Mouse (Mus musculus) frontal cortex, adult 2 months (tissue): ENCODE measurements around the gene Specc1. TPM values are rescaled to one million over a fixed set of nuclear protein-coding genes. Genes with fewer than 3 reads are reported as not detected.

ENCODE experiments used
- DNase-seq, 2 experiments: peaks; one replicate each; pipeline ENCODE4 v3.0.0; 2022; ENCODE audit warnings: low spot score in 1 of 2; ENCODE audit errors: extremely low spot score in 1 of 2
- polyA plus RNA-seq: library from polyadenylated mRNA; depleted of rRNA; stranded (reverse); fragments of >200 nt; gene quantifications from 2 replicates; pipeline ENCODE4 v1.2.3, GENCODE M21; 2012

Specc1 gene
- polyA plus RNA-seq, 1 experiment = 35.0 TPM

DNA sequence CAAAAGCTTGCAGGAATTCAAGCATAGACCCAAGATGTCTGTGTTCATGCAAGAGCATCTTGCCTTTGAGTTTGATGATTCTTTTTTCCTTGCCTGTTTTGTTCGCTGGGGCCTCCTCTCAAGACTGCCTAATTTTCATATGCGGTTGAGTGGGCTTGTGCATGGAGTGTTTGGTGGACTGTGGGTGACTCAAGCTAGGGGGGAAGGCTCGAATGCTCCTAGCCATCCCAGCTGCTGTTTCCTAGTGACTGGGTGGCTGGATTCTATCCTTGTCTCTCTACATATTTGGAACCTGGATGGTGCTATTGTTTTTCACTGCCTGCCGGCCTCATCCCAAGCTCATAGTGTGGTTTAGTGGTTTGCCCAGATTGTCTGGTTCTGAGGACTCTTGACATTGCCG lies 8.0 kb downstream of the Specc1 start:
- peak in 1 of 2 experiments; percentile 42 for DNase-seq

DNA sequence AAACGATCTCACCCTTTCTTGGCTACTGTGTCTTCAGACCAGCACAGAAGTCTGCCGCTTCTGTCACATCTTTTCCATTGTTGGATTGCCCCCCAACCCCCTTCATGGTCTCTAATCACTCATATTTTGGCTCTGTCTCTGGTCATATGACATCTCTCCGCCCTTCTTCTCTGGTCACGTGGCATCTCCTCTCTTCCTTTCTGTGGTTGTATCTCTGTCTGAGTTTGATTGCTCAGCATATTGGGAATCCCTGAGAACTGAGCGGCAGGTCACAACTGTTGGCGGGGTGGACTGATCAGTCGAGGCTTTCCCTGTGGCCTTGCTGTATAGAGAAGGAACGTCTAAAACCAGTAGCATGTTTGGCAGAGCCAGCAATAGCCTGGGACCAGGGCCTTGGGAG lies 10.5 kb downstream of the Specc1 start:
- DNase-seq = no peak

DNA sequence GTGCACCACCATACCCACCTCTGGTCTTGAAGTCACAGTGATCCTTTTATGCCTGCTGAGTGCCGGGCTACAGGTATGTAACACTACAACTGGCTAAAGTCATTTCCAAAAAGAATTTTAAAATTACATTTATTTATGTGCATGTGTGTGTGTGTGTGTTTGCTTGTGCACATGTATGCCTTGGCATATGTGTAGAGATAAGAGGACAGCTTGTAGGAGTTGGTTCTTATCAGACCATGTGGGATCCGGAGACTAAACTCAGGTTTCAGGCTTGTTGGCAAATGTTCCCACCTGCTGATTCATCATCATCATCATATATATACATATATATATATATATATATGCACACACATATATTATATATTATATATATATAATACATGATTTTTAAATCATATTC lies 12.3 kb downstream of the Specc1 start:
- DNase-seq = no peak

DNA sequence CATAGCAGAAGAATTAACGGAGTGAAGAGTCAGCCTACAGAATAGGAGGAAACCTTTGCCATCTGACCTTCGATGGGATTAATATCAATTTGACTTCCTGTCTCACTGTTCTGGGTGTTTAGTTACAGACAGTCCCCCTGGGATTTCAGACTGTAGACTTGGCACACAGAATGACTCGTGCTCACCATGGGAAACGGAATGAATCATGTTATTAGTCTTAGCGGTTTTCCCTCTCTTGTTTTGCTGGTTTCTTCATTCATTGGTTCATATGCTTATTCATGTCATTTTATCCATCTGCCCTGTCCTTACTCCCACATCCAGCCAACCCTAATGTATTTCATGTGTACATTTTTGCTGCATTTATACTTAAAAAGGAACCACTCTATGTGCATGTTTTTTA lies 14.3 kb downstream of the Specc1 start:
- no peak for DNase-seq

DNA sequence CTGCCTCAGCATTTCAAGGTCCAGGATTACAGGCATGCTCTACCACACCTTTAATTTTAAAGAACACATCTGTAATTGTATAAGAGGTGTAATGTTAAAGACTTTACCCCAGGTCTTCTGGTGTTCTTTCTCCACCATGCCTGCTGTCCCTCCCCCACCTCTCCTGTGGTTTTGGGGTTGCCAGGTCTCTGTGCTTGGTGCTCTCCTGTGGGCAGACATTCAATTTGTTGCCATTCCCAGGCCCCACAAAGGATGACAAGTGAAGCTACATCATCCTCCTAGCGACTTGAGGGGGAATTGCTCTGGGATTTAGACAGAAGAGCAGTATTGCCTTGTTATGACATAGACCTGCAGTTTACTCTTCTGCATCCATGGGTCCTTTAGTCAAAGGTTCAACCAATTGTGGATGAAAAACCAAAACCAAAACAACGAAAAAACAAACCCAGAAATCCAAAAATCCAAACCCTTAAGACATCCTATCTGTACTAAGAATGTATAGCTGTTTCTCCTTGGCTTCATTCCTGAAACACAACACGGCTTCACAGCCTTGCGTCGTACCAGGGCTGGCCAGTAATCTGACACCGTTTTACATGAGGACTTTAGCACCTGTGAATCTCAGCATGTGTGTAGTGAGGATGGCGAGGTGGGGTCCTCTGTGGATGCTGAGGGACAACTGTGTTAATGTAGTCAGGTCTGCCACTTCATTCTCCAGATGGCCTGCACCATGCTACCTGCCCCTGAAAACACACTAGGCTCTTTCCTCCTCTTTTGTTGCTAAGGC lies 15.1 kb downstream of the Specc1 start:
- DNase-seq = no peak

DNA sequence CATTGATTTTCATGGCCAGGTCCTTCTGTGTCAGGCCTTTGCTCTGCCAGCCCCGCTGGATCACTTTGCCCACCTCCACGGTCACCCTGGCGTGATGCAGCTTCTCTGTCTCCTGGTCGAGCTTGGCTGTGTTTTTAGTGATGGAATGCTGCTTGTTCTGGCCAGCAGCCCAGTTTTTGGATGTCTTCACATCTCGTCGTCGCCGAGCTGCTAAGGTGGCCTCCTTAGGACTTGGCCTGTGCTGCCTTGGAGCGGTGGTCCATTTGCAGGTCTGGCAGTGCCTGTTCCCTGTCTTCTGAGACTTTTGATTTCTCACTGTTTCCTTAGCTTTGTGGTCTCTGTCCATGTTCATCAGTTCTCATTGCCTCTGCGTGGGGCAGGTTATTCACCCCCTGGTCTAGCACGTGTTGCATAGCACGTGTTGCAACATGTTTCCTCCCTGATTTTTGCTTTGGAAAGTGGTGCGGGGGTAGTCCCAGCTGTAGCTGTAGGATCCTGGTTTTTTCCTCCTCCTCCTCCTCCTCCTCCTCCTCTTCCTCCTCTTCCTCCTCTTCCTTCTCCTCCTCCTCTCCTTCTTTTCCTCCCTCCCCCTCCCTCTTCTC lies 17.6 kb downstream of the Specc1 start:
- no peak for DNase-seq

DNA sequence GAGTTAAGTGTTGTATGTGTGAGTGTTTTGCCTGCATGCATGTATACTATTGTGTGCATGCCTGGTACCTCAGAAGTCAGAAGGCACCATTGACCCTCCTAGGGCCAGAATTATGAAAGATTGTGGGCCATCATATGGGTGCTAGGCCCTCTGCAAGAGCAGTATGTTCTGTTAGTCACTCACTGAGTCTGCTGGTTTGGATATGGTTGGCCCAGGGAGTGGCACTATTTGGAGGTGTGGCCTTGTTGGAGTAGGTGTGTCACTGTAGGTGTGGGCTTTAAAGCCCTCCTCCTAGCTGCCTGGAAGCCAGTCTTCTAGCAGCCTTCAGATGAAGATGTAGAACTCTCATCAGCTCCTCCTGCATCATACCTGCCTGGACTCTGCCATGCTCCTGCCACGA lies 19.2 kb downstream of the Specc1 start:
- no peak for DNase-seq

DNA sequence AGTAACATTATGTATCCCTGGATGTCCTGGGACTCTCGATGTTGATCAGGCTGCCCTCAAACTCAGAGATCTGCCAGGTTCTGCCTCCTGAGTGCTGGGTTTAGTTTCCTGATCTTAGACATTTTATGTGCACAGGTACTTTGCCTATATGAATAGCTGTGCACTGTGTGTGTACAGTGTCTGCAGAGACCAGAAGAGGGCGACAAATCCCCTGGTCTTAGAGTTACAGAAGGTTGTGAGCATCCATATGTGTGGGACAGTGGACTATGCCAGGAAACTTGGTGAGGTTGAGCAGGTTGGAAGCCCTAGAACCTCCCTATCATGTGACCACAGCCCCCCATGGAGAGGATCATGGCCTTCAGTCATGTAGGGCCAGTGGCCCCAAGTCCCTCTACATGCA lies 24.7 kb downstream of the Specc1 start:
- no peak for DNase-seq

DNA sequence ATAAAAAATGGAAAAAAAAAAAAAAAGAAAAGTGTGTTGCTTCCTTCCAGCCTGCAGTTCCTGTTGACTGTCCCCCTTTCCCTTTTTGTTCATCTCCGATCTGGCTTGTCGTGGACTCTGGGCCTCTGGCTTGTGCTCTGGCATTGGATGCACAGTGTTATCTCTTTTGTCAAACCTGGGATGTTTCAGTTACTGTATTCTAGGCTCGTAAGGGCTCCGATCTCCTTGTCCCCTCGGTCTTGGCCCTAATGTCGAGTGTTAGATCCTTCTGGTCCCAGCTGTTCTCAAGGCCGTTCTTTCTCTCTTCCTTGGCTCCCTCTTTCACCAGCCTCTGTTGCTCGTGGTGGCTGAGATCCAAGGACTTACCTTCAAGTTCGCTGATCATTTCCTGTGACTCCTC lies 26.3 kb downstream of the Specc1 start:
- no peak for DNase-seq

DNA sequence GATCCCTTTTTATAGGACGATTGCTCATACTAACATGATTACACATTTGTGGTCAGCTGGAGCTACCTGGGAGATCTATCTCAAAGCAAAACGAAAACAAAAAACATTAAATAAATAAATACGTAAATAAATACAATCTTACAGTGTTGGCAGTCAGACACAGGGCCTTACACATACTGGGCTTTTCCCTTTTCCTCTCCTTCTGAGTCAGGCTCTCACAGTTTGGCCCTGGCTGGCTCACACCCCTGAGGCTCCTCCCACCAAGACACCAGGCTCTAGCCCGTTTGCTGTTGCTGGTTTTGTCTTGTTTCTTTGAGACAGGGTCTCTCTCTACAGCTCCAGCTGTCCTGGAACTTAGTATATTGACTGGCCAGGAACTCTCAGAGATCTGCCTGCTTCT lies 30.4 kb downstream of the Specc1 start:
- no peak for DNase-seq

DNA sequence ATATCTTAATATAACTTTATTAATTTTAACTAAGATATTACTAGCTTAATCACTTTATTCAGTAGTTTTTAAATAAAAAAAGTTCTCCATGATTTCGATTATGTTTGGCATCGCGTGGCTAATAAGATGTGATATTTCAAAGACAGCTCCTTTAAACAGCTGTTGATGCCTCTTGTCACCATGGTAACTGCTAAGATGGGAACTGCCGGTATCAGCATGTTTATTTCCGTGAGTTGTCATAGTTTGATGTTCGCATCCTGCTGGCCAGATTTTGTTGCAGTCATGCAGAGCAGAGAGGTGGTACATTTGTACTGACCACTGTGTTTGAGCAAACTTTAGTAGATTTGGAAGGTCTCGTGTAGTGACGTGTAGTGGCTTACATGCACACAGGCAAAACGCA lies 33.1 kb downstream of the Specc1 start:
- no peak for DNase-seq

DNA sequence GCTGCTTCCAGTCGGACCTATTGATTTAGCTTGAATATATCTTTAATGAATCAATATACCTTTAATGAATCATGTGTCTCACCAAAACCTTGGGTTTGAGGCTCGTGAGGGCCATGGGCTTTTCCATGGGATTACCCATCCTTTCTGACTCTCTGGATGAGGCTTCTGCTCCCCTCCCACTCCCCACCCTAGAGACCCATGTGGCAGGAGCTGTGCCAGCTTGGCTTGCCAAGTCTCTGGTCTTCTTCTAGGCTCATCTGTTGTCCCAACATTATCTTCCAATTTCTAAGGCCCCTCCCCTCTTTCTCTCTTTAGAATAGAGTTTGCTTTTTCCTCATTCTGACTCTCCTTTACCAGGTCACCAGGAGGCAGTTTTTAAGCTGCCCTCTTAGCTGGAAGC lies 35.0 kb downstream of the Specc1 start:
- no peak for DNase-seq

DNA sequence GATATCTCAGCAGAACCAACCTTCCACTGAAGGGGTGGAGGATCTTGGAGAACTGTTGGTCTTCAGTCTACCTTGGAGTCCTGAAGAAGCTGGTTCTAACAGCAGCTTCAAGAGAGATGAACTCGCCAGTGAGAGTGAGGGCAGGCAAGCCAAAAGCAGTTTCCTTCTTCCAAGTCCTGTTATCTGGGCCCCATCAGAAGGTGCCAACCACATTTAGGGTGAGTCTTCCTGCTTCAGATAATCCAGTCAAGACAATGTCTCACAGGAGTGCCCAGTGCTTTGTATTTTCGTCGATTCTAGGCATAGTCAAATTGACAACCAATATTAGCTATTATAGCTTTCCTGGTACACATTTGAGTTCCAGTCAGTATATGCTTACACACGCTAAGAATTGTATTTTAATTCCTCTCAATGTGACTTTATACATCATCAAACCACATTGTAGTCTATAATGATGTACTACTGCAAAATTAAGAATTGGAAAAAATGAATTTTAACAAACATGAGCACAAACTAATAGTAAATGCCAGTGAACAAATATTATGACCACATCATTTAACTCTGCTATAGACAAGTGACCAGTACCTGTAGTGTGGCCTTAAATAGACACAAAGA lies 36.2 kb downstream of the Specc1 start:
- DNase-seq = no peak

DNA sequence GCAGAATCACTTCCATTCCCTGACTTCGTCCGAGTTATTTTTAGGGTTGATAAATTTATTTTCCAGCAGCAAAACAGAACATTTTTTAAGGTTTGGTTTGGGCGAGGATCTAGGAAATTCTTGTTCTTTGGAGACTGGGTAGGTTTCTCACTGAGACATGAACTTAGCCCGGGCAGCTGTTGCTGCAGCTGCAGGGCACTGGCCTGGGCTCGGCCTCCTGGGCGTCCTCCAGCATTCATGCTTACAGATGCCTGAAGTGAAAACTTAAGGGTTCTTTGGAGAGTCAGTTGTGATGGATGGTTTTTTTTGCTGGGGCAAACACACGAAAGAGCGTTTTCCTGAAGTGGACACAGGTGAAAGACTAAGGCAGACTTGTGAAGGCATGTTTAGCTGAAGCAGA lies 42.9 kb downstream of the Specc1 start:
- no peak for DNase-seq

DNA sequence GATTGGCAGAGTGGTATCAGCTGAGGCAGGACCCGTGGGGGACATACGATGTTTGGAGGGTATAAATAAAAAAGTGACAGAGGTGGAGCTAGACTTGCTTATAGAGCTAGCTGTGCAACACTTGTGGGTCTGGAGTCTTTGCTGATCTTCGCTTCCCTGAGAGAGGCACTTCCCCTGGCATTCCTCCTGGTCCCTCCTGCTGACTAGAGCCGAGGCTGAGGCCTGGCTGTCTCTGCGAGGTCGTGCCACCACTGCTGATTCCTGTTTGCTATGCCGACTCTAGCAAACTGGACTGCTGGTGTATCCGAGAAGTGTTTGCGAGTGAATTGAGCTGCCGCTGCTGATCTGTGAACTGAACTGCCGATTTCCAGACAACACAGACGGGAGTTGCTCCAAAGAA lies 43.5 kb downstream of the Specc1 start:
- DNase-seq = no peak

DNA sequence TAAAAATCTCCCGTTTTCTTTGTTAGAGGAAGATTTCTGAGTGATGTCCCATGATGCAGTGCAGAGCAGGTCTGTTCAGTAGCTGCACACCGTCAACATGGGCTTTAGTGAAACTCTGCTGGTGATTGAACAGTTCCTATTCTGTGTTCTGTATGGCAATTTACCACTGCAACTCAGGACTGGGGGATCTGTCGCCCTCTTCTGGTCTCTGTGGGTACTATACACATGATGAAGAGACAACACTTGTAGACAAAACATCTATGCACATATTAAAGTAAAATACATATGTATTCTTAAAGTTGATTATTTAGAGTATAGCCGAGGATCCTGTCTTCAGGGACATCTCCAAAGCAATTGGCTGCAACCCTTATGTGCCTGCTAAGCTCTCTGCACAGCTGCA lies 45.4 kb downstream of the Specc1 start:
- DNase-seq = no peak

DNA sequence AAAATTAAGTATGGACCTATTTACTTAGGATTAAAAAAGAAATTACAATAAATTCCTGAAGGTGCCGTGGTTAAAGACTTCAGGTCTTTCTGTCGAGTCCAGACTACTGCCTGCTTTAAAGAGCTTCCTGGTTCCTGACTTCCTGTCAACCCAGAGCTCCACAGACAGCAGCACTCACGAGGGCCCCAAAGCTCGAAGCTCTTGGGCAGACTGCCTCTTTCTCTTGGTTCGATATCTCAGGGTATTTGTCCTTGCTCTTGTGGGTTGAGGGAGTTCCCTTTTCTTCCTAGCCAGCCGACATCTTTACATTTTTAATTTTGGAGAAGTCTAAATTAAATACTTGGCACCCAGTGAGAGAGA lies 48.3 kb downstream of the Specc1 start:
- DNase-seq = no peak

DNA sequence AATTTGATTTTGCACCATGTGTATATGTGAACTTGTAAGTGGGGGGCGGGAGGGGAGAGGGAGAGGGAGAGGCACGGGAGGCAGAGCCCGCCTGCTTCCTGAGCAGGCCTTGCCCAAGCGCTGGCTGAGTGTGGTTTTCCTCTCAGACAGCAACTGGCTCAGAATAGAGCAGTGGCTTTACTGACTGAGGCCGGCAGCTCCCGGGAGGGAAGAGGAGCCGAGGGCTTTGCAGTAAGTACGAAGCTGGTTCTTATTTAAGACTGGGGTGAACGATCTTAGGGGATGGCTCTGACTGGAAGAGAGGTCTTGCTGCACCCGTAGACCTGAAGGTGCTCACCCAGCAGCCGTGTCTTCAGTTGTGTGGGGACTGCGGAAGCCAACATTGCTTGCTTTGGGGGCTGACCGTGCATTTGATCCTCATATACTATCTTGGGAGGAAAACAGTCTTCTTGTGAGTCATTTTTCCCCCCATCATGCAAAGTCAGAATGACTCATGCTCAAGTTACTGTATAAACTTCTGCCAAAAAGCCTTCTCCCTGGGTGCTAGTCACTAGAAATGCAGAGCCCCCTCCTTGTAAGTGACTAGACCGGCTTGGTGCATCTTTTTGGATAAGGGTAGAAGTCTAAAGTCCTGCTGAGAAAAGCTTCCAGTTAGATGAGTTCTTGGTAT lies 48.8 kb downstream of the Specc1 start:
- peak; percentile 40 to 68 for DNase-seq

DNA sequence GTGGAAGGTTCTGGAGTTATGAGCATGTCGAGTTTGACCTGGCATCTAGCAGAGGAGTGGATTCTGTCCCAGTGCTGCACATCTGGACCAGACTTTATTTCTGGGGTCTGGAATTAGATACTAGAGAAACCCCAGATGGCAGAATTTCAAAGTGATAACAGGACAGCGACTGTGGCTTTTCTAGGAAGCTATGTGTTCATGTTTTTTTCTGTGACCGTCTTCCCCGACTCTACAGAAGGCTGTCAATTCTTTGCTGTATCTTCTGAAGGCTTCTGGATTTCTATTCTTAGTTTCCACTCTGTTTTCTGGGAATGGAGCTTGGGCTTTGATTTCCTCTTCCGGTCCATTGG lies 49.3 kb downstream of the Specc1 start:
- DNase-seq = no peak

DNA sequence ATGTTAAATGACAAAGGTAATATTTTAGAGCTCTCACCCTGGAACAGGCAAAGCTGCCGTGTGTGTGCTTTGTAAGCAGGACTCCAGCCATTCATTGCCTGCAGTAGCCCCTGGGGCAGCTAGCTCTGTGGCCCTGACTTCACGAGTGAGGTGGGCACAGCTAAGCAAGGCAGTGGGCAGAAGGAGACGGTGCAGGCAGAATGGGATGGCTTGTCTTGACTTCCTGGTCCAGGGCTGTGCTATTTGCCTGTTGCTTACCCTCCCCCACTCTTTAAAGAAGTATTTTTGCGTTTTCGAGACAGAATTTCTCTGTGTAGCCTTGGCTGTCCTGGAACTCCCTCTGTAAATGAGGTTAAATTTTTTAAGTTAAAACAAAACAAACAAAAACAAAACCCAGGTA lies 50.1 kb downstream of the Specc1 start:
- DNase-seq = no peak

DNA sequence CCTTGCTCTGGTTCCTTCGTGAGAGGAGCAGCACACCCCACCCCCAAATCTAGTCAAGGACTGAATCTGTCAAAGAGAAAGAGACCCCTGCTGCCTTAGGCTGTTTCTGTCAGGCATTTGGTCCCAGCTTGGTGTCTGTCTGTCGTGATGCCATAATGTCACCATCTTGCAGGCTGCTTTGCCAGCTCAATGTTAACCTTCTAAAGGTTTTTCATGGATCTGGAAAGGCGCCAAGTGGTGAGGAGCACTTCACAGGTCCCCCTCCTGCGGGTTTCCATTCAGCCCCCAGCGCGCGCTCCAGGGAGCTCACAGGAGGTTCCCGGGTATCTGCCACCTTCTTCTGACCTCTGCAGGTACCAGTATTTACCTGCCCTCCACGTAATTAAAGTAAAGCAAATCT lies 51.4 kb downstream of the Specc1 start:
- DNase-seq = no peak
